Mouse (Mus musculus) stomach, postnatal 0 days (tissue): ENCODE measurements around the gene B3galt1.

ENCODE experiments used
- CTCF ChIP-seq: IDR thresholded peaks from 2 replicates; pipeline ENCODE4 v1.5.1; 2016; ENCODE audit warnings: antibody characterized with exemption, low read depth, mild to moderate bottlenecking, moderate library complexity
- EP300 ChIP-seq: optimal IDR thresholded peaks from 2 replicates; pipeline ENCODE3; 2016; ENCODE audit warnings: antibody characterized with exemption

DNA sequence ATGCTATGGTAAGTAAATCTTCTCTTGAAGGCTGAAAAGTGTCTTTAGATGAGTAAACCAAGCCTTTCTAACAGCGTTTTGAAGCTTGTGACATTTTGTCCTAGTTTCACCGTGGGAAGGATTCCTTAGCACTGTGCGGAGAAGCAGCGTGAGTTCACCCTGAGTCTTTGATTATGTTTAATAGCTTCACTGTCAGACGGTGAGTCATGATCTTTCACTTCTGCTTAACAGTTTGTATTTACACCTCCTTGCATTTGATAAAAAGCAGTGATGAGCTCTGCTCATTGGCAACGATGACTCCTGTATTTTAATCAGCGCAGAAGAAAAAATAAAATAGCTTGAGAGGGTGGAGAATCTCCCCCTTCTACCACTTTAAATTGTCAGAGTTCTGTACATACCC lies 440.0 kb downstream of the B3galt1 start:
- no peak for TF ChIP-seq CTCF
- no peak for TF ChIP-seq EP300
